Mouse (Mus musculus) adipocyte (in vitro differentiated cells): Measurements from ENCODE around the gene C1galt1.

Experiments
- DNase-seq: peaks from one replicate; pipeline ENCODE4 v3.0.0-alpha.2; 2016; ENCODE audit warnings: low spot score

C1galt1 gene

DNA sequence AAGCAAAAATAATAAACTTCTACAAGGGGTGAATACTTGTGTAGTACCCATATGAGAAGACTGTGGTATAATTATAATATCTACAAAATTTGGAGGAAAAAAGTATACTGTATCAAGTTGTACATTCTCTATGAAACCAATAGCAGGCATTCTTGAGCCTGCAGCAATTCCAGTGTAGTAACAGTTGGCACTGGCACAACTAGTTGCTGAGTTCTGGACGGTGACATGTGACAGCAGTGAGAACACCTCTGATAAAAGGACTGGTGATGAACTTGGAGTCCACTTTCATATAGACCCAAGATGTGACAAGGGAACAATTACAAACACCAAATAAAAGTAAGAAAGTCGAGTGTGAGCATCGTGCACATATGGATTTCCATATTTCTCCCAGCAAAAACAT is 14.5 kb downstream of the C1galt1 start:
- peak; percentile 35 for DNase-seq

DNA sequence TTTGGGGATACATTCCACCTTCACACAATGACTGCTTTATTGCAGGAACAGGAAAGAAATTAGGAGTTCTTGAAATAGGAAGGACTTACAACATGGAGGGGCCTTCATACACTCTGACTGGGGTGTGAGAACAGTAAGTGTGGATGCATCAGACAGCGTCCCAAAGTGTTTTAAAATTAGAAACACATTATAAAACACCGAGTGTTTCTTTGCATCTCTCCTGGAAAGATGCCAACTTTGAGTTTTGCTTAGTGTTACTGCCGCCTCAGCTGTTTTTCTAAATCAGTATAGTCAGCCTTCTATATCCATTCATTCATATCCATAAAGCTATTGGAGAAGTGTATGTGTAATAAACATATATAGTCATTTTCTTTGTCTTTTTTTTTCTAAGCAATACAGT is 16.4 kb downstream of the C1galt1 start:
- no peak for DNase-seq

DNA sequence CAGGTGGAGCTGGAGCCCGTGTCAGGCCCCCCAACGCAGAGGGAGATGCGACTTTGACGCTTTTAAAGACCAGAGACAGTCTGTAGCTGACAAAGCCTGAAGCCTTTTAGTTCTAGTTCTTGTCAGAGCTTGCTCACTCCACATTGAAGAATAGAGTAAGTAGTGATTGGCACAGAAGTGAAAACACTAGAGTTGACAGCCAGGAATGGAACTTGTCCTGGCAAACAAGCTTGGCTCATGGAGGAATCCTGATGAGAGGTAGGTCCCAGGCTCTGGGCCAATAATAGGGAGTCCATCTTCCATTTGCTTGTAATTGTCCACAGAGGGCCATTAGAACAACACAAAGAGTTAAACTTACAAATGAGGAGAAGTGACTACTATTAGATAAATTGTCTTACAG is 18.7 kb downstream of the C1galt1 start:
- peak; percentile 36 for DNase-seq

DNA sequence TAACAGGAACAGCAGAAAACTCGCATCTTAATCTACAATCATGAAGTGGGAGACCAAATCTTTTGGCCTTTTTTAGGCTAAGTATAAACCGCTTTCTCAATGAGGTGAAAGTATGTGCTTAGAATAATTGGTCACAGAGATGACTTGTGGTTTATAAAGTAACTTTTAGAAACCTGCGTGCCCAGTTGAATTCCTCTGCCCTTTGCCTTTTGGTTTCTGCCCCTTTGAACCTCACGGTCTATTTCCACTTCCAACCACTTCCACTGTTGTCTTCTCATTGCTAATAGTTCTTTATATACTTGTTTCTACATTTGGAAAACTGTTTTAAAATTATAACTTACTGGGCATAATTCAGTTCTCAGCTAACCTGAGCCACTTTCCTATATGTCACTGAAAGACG is 32.2 kb downstream of the C1galt1 start:
- no peak for DNase-seq

DNA sequence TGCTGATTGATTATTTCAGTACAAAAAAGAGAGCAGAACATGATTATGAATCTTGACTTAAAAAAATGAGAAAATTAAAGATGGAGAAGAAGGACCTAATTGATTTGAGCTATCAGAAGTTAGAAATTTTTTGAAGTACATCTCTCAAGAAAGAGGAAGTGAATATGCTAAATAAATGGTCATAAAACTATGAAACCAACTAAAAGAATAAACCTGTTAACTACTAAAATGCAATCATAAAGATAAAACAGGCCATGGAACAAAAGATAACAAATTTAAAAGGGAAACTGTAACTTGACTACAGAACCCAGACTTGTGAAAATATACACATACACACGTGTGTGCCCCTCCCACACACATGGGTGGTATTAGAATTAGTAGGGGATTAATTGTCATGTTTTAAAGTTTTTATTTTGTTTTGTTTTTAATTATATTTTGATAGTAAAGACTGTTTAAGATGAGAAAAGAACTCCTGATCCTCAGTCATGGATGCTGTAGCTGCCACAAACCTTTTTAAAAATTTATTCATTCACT is 37.0 kb downstream of the C1galt1 start:
- no peak for DNase-seq

DNA sequence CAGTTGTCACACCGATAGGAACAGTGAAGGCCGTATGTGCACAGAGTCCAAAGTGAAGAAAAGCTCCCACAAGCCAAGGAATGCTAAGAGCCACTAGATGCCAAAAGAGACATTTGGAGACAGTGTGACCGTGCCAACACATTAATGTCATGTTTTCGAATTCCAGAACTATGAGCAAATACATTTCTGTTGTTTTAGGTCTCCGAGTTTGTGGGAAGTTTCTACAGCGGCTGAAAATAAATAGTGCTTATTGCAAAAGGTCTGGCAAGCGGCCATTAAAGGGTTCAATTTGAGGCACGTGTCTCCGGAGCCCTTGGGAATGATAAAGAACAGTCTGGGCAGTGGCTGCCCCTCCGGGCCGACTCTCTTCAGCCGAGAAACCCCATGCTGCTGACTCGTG is 37.9 kb downstream of the C1galt1 start:
- peak; percentile 82 for DNase-seq

DNA sequence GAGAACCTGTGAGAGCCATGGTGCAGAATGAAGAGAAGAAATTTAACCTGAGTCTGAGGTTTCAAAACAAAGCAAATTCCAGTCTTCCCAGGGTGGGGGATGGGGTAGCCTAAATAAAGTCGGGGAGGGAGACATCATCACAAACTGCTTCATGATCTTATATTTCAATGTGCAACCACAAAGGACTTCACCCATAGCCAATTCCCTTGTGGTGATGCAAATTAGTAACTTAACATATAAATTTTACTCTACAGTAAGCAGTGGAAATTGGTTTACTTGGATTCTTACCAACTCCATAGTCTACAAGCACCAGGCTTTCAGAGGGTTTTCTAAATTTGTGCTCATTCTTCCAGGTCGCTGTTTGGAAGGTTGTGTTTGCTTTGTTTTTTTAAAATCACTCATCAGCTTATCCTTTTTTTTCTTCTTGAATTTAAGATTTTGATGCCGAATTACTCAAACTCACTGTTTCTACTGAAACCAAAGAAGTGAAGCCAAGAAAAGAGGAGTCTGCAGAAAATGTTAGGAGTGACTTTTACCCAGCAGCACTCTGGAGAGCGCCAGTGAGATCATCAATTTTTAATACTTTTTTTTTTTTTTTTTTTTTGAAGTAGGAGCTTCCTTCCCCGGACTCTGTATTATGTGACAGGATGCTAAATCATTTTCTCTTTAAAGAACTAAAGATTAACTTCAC is 41.5 kb downstream of the C1galt1 start:
- DNase-seq, result no peak

DNA sequence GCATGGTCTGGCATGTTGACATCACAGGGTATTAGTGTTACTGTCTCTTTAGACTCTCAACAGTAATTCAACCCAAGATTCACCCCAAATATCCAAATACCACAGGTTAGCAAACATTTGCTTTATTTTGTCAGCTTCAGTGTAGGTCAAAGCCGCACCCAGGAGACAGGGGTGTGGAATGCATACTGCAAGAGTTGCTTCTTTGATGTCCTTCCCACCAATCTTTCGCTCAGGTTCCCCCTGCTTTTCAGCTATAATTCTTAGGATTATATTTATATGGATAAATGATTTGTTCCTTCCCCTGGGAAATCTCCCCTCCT is 42.0 kb downstream of the C1galt1 start:
- no peak for DNase-seq

DNA sequence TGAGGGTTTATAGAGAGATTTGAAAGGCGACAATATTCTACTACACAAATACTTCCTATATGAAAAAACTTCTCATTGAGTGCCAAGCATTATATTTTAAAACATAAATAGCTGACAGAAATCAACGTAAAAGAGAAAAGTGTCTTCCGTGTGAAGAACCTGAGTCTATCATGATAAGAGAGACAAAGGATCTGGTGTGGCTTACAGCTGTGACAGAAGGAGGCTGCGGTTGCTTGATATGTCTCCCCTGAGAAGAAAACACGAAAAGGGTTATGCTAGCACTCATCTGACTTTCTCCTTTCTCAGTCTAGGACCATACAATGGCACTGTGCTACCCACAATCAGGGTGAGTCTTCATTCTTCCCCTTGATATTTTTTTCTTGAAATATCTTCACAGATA is 51.7 kb downstream of the C1galt1 start:
- no peak for DNase-seq

DNA sequence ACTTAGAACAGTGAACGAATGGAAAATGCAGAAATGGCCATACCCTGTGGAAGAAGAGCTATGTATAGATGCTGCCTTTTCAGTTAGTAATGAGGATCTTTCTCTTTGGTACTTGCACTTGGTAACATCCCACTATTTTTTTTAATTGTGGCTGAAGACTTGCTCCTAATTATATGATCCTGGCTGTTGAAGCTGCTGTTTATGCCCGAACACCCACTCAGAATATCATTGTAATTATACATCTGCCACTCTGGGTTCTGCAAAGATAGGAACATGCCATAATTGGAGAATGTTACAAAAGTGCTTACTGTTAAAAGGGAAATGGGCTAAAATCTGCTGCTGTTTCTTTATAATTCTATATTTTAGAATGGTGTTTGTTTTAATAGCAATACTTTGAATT is 67.4 kb downstream of the C1galt1 start:
- no peak for DNase-seq
